Mouse (Mus musculus) thymus, postnatal 0 days (tissue): Measurements from ENCODE around the gene Cdkl3. TPM values are rescaled to one million over a fixed set of nuclear protein-coding genes. Genes with fewer than 3 reads are reported as not detected.

Experiments
- DNase-seq: peaks from one replicate; pipeline ENCODE4 v3.0.0-alpha.2; 2015; ENCODE audit warnings: low spot score
- polyA plus RNA-seq: library from polyadenylated mRNA; unstranded; fragments of >200 nt; fragmentation: Nextera tagmentation; extraction: Ambion mirVana; gene quantifications from 2 replicates; pipeline ENCODE4 v1.2.1, GENCODE M21; 2015

Cdkl3 gene
- polyA plus RNA-seq, result 9.5 and 12.2 TPM in 2 replicates

- peak; percentile 95 for DNase-seq
Observed at GRCm38 (mm10) chr11:52003772-52004528, at the start of gene Cdkl3. Gene Cdkl3 (plus strand): TSS chr11:52004221.

- no peak for DNase-seq
Observed at GRCm38 (mm10) chr11:51956112-51956511, 47.9 kb upstream of the Cdkl3 start.

DNA sequence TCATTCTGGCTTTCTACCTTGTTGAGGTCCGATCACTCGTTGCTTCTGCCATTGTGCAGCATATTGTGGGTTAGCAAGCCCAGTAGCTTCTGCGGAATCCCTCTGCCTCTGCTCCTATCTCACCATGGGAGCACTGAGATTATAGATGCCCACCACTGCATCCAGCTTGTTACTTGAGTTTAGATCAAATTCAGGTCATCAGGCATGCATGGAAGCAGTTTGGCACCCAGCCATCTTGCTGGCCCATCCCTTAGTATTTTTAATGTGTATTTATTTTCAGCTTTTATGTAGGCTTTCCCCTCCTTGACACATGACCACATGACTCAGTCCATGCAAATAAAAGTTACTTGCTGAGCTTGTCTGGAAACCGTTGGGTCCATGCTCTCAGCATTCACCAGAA is 46.3 kb upstream of the Cdkl3 start:
- no peak for DNase-seq

DNA sequence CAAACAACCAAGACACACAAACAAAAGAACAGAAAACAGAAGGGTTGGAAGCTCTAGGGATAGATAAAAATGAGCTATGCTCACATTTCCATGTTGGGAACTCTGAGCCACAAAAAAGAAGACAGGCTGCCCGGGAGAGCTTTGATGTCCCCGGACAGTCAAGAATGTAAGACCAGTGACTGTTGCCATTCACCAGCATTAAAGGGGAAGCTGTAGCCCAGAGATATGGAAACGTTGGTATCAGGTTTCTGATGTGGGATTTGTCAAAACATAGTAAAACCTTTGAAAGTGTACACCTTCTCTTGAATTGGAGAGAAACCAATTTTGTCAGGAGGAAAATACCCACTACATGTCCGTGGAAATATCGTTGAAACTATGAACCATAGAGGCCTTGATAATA is 44.5 kb upstream of the Cdkl3 start:
- no peak for DNase-seq

GRCm38 (mm10) chr11:51960061-51960460 is 44.0 kb upstream of the Cdkl3 start:
- DNase-seq, result no peak

DNA sequence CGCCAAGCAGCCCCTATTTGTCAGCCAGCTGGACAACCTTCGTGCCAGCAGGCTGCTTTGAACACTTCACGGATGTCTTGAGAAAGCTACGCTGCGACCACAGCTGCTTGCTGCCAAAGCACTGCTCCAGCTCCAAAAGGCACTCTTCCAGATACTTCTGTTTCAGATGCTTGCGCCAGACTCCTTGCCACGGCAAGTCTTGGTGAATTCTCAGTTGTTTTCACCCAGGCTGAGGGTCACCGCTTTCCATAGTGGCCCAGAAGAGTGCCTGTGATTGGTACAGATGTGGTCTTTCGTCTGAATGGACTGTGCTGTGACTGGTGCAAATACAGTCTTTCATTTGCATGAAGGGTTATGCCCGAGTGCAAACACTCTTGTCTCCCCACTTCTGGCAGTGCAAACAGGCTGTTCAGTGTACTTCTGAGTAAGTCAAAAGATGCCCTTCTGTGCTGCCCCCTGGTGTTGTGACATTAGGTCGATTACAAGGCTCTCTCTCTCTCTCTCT is 43.0 kb upstream of the Cdkl3 start:
- DNase-seq, result peak; percentile 81

DNA sequence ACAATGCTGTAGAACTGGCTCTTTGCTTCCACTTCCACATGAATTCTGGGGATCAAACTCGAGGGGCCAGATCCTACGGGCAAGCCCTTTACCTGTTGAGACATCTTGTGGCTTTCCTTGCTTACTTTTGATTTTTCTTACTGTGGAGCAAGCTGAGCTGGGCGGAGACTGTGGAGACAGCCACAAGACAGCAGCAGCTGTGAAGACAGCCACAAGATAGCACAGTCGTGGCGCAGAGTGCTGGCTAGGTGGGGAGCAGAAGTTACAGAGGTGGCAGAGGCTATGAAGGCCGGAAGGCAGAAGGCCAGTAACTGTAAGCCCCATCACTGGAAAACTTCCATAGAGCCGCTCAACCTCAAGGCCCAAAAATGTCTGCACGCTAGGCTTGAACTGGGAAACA is 42.3 kb upstream of the Cdkl3 start:
- DNase-seq, result peak; percentile 85

GRCm38 (mm10) chr11:51962277-51962676 is 41.7 kb upstream of the Cdkl3 start:
- DNase-seq, result no peak

DNA sequence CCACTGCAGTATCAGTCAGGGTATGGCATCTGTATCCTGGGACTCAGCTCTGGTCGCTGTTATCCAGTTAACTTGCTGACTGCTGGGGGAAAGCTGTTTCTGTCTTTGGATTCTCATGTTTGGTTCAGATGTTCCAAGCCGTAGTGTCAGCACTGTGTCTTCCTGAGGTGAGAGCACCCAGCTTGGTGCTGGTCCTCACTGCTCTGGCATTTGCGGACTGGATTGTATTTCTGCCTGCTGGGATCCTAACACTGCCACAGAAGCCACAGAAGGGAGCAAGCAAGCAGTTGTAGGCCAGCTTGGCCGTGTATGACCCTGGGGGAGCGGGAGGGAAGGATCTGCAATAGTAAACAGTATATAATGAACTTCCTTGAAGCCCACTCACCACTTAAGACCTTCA is 37.4 kb upstream of the Cdkl3 start:
- DNase-seq, result no peak

DNA sequence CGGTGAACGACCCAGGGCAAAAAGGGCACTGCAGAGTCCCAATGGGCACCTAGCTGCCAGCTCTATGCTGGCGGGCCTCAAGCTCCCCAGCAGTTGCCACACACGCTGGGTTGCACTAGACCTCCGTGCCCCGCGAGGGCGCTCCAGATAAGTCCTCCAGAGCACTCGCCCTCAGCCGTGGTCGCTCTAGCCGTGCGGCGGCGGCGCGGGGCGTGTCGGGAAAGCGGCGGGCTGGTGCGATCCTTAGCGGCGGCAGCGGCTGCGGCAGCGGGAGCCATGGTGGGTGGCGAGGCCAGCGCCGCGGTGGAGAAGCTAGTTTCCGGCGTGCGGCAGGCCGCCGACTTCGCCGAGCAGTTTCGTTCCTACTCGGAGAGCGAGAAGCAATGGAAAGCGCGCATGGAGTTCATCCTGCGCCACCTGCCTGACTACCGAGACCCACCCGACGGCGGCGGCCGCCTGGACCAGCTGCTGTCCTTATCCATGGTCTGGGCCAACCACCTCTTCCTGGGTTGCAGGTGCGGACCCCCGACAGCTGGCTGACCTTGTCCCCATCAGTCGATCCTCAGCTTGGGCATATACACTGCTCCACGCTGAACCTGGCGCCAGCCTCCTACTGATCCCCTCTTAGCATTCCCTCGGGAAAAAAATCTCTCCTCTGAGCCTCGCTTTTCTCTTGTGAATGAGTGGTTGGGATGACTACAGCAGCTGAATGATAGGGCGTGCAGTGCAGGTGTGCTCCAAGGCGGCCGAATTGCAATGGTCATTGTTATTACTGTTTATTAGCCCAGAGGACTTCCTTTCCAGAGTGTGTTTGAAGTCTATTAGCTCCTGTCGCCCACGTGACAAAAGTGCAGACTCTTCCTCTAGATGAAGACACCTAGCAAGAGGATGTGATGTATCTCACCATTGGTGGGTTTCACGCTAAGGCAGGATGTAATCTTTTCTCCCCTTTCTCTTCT is 36.3 kb upstream of the Cdkl3 start, which contains the start of gene Cdkn2aipnl:
TSS of gene Cdkn2aipnl (plus strand) at position 219 of the 959 bp plus-strand sequence.
- peak; percentile 97 for DNase-seq

GRCm38 (mm10) chr11:51968896-51969295 is 35.1 kb upstream of the Cdkl3 start:
- DNase-seq, result peak; percentile 50

DNA sequence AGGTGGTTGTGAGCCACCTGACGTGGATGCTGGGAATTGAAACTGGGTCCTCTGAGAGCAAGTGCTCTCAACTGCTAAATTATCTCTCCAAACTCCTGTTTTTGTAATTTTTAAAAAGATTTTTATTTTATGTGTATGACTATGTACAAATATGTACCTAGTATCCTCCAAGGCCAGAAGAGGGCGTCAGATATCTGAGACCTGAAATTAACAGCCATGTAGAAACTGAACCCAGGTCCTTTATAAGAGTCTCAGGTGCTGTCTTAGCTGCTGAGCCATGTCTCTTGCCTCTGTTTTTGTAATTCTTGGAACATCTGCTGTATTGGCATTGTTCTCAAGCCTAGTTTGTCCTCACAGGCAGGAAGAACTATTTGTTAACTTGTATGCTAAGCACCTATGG is 34.5 kb upstream of the Cdkl3 start:
- DNase-seq, result peak; percentile 45

- no peak for DNase-seq
Observed at GRCm38 (mm10) chr11:51971644-51972043, 32.4 kb upstream of the Cdkl3 start.

DNA sequence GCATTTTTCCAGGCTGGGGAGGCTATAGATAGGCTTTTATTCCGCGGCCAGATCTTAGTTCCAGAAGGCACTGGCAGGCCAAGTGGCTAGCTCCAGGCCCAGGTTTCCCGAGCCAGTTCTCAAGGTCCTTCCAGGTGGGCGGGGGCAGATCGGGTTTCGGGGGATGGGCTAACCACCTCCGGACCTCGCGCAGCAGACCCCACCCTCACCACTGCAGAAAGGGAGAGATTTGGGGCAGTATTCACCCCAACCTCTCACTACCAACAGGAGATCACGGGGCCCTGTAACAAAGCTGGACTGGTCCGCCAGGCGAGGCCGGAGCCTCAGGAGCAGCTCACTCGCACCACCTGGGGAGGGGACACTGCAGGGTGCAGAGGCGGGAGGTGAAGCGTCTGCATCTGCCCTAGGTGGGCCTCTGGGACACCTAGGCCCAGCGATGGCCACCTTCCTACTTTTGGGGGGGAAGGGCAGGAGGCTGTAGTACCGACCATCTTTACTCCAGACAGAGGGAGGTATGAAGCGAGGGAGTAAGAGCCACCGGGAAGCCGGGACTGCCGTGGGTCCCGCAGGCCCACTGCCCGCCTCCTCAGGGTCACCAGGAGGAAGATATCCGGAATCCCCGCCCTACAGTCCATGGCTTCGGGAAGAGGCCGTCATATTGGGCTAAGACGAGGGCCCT is 4.3 kb upstream of the Cdkl3 start:
- DNase-seq, result no peak

- peak; percentile 98 for DNase-seq
Observed at GRCm38 (mm10) chr11:52000290-52000962, 3.6 kb upstream of the Cdkl3 start, which contains the start of gene Ube2b. Gene Ube2b (minus strand): TSS chr11:52000762.

DNA sequence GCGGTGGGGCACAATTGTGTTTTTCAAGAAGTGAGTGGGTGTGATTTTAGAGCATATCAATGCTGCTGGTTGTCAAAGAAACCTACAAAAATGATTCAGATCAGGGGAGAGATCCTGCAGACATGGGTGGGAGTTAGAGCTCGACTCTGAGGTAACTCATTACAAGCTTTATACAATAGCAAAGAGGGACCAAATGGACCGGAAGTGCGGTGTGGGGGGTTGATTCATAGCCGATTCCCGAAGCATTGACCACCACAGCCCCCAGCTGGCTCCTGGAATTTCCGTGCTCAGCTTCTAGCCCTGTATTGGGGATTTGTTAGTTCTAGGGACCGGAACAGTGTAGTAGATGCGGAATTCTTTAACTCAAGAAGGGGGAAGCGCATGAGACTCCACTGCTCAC is 2.7 kb upstream of the Cdkl3 start:
- no peak for DNase-seq

DNA sequence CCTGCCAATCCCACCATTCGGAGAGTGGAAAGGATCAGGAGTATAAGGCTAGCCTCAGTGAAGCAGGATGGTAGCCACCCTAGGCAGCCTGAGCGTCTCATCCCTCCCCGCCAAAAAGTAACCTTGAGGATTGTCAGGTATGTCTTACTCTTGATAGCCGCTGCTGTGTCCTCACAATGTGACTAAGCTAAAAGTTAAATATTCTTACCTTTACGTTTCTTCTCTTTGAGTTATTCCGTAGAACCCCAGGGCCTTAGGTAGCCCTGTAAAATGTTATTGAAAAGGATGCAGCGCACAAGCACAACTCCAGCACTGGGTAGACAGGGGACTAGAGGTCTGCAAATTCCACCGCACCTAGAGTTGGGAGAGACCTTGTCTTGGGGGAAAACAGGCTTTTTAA is 2.2 kb upstream of the Cdkl3 start:
- DNase-seq, result no peak

DNA sequence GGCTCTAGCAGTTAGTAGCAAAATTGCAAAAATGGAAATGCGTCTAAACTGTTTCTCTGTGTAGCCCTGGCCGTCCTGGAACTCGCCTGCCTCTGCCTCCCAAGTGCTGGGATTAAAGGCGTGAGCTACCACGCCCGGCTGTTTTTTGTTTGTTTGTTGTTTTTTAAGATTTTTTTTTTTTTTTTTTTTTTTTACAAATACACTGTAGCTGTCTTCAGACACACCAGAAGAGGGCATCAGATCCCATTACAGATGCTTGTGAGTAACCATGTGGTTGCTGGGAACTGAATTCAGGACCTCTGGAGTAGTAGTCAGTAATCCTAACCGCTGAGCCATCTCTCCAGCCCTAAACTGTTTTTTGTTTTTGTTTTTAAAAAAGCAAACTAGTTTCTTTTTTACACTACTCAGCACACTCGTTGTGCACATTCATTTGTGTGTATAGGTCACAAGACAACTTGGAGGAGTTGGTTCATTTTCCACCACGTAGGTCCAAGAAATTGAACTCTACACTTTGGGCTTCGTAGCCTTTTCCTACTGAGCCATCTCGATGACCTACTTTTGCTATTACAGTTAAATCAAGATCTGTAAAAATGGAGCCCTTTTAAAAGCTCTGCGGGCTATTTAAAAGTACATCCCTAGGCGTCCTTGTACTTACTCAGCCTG is 1.0 kb upstream of the Cdkl3 start:
- DNase-seq, result peak; percentile 12

DNA sequence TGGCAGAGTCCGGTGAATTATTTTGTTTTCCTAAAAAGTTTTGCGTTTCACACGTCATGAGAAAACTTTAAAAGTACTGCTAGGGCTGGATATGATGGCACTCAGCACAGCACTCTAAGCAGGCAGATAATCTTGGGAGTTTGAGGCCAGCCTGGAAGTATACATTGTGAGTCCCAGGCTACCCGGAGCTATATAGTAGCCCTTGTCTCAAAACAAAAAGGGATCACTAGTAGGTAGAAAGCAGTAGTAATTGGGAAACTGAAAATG is 583 bp upstream of the Cdkl3 start:
- no peak for DNase-seq

GRCm38 (mm10) chr11:52005586-52005985 is 1.6 kb downstream of the Cdkl3 start:
- peak; percentile 15 for DNase-seq
